Mouse (Mus musculus) megakaryocyte, adult 5-6 weeks (primary cell): ENCODE measurements at regions not wholly inside any gene's neighbourhood (a gene's known extent, or its start where the extent isn't known, plus 50 kb on each side); places are given as distances from the start of the nearest gene placed in this dataset.

Experiments
- ATAC-seq: 2 replicates; pipeline ENCODE4 v1.8.0; 2016; ENCODE audit warnings: mild to moderate bottlenecking, inconsistent platforms; ENCODE audit not compliant: poor library complexity, severe bottlenecking

DNA sequence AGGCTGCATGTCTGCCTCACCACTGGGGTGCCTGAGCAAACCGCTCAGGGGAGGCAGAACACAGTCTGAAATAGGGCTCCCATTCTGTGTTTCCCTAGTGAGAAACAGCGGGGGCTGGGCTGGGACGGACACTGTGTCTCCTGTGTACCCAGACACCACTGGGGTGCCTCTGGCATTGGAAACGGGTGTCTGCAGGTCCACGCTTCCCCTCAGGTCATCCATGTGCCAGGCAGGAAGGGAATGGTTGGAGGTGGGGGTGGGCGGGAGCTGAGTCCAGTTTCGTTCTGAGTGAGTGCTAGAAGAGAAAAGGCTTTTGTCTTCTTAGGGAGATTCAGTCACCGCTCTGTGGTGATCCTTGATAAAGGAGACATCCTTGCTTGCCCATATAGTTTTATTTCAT lies 62.2 kb upstream of the Adamts16 start:
- ATAC-seq: no peak

DNA sequence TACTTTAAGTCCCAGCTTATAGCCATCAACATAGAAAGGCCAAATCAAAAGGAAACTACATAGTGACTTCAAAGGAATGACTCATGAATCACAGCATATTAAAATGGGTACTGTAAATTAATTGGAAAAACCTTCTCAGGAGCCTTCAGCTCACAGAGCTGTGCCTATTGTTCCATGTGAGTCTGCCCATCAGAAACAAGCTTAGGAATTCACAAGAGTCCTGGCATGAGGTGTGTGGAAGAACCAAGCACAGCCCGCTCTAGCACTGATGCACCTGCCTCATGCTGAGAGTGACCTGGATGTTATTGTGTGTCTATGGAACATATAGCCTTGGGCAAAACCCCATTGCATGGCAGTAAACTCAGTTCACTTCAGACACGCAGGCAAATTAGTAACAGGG lies 61.5 kb upstream of the Adamts16 start:
- ATAC-seq: no peak

DNA sequence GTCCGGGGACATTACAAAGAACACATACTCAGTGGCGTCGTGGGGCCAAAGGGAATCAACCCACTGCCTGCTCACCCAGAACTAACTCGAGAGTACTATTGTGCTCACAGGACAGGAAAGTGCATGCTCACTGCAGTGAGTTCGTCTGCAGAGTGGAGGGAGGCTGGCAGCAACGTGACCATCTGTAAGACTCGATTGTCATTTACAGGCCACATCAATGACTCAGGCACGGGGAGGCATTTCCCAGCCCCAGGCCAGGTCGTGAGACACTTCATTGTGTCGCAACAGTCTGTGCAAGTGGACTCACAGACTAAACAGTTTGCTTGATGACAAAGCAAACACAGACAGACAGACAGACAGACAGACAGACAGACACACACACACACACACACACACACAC lies 61.1 kb upstream of the Adamts16 start:
- ATAC-seq: no peak

DNA sequence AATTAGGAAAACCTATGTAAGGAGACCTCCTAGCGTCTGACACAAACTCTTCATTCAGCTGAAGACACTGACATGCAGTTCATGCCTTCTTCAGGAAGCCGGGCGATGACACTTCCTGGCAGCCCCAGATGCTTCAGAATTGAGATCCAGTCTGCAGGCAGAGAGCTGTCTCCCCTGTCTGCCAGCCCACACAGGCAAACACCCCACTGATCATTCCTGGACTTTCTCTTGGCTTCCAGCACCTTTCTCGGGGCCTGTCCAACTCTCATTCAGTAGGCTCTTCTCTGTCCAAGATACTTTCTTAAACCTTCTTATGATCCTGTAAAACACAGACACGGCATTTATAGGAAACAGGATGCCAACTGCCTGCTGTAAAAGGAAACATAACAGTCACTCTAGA lies 50.0 kb upstream of the Adamts16 start:
- no peak for ATAC-seq
